ENCODE assay signal across 9 mouse cellular contexts in genomic region chr6:7120136-7120535, GRCm38 (mm10).
DNase-seq lines count a peak whose midpoint lies in the region; ATAC-seq lines count a peak whose summit lies in the region.
"Had no signal": no experiment of that assay in that cellular context is flagged by ENCODE, and none has a peak within 500 bp of the region (broad histone marks: within the 10 kb centered on the region; RNA-seq: fewer than 3 reads in every experiment).

No protein-coding gene starts in this region.

- peak; percentile 54 for DNase-seq in kidney, adult 18-20 months
- DNase-seq in ES-CJ7 (ENCODE audit: low read depth, low spot score), result peak; percentile 77
- peak; percentile 44 to 69 for DNase-seq in adrenal gland, postnatal 36 days
- DNase-seq in heart, postnatal 14 days, result peak; percentile 11 to 61
- peak; percentile 13 to 50 for DNase-seq in left cerebral cortex, adult 18-20 months (ENCODE audit: low spot score in 2 of 2)
- peak; percentile 62 for DNase-seq in retina, postnatal 1 day
- DNase-seq in T-cell, adult 2 months (ENCODE audit: low spot score), result no peak

- no peaks in the 10 kb centered on the region for H3K36me3 ChIP-seq in kidney, embryonic 14.5 days (ENCODE audit: control insufficient read depth, insufficient read depth, low read length)

- no peak overlapping the region for H3K27ac ChIP-seq in kidney, embryonic 14.5 days (ENCODE audit: low read depth, low read length)
- H3K27ac ChIP-seq: macrophage had no signal

- 30% methylated on average over 4 of the region's 4 CpGs for WGBS in kidney, embryonic 14.5 days

- intact Hi-C loops in heart, postnatal 14 days (cut with DNase I), result no loop called here

- ATAC-seq in kidney, embryonic 14.5 days (ENCODE audit: low FRiP score, low TSS enrichment), result no peak

- H3K9ac ChIP-seq in kidney, embryonic 14.5 days (ENCODE audit: low read depth, low read length), result no peak overlapping the region

- no peaks in the 10 kb centered on the region for H3K9me3 ChIP-seq in kidney, embryonic 14.5 days (ENCODE audit: control insufficient read depth, low read length)

- no peak overlapping the region for H3K4me2 ChIP-seq in kidney, embryonic 14.5 days (replicated peaks; ENCODE audit: low read depth, low read length)

- H3K4me1 ChIP-seq in kidney, embryonic 14.5 days (ENCODE audit: control insufficient read depth, insufficient read depth, low read length), result no peaks in the 10 kb centered on the region

- H3K27me3 ChIP-seq in kidney, embryonic 14.5 days (ENCODE audit: control insufficient read depth, insufficient read depth, low read length), result no peaks in the 10 kb centered on the region

- H3K4me3 ChIP-seq in kidney, embryonic 14.5 days (ENCODE audit: low read length), result no peak overlapping the region
